Mouse (Mus musculus) cerebellum, adult 11-12 months (tissue): ENCODE data around the gene Aco2.
A peak's percentile ranks its signal among the peaks of the same experiment; 100 is the strongest.

Experiments used
- DNase-seq: peaks from one replicate; pipeline ENCODE4 v3.0.0; 2022

Gene Aco2

DNA sequence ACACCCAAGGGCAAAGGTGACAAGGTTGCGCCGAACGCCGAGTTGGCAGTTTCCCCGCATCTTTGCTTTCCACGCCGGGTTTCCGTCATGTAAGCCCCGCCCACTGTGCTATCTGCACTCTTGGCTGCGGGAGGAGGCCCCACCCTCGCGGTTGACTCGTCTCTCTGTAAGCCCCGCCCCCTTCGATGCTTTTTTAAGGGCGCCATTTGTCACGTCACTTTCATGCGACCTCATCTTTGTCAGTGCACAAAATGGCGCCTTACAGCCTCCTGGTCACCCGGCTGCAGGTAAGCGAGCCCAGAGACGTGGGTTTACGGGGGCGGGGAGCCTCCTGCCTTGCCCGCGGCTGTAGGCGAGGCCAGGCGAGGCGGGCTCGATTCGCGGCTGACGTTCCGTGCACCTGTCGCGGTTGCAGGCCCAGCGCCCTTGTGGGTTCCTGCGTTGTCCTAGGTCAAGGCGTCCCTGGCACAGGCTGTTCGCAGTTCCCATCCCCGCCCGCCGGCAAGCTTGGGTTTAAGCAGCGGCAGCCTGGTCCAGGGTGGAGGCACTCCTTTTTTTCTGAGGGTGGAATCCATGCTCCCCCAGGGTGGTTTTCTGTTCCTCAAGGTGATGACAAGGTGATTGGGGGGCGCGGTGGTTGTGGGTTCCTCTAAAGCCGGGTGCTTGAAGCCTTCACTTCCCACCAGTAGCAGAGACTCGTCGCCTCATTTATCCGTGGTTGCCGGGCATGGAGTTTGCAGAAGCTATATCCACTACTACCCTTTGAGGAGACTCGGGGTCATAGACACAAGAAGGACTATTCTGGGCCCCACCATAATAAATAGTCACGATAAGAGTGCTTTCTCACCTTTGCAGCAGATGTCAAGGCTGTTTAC lies at the start of gene Aco2:
Gene Aco2 (plus strand): TSS at position 48 of the 875 bp plus-strand sequence.
- peak; percentile 99 for DNase-seq

DNA sequence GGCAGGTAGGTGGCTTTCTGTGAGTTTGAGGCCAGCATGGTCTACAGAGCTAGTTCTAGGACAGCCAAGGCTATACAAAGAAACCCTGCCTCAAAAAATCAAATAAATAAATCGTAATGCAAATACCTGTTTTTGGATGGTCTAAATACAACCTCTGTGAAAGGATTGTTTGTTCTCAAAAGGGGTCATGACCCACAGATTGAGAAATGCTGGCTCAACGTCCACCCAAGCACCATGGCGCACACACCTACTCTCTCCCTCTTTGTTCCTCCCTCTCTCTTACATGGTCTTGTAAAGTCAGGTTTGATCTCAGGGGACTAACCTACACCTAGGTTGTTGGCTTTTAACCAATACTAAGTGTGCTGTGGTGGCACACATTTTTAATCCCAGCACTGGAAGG lies 49.5 kb upstream of the Aco2 start:
- no peak for DNase-seq

DNA sequence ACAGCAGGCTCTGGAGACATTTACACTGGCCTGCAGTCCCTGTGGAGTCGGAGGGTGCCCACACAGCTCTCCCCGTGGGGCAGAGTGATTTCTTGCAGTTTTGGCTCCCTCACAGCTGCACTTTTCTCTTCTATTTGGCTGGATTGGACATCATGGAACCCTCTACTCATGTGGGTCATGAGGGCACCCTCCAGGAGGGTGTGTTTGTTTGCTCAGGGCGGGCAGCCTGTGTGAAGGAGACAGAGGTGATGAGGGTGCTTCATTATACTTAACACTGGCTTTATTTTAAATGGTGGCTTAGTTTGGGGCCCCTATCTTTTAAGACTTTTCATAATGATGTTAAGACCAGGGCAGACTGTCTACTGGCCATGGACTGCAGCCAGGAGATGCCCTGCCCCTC lies 47.3 kb upstream of the Aco2 start:
- DNase-seq = no peak

DNA sequence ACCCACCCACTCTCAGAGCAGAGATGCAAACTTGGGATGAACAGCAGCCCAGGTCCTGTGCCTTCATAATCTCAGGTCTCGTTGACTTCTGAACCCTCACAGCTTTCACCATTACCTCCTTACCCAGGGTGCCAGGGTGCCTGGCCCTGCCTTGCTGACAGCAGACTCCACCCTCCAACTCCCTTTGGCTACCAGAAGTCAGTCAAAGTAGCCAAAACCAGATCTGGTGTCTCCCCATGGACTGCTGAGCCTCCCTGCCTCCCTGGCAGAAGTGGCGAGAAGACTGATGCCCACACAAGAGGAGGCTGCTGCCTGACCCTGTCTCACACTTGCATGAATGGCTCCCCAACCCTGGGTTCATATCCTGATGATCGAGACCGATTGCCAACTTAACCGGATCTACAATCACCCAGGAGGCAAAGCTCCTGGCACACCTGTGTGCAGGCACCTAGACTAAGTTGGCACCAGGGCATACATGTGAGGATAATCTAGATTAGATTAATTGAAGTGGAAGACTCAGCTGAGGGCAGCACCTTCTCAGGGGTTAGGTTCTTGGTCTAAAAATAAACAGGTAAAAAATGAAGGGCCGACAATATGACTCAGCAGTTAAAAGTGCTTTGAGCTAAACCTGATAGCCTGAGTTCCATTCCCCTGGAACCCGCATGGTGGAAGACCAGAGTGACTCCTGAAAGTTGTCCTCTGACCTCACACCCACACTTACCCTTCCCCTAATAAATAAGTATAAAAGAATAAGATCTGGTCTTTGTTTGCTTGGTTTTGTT lies 43.5 kb upstream of the Aco2 start:
- no peak for DNase-seq

DNA sequence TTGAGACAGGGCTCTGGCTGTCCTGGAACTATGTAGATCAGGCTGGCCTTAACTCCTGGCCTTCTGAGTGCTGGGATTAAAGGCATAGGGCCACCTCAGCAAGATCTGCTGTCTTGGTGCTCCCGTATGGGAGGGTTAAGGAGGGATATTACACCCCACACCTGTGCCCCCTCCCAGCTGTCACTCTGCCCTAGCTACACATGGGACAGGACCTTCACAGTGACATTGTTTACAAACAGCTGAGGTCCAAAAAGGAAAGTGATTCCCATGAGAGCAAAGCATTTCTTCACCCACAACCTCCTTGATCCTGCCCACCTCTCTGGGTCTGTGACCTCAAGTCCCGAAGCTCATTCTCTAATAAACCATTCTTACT lies 42.9 kb upstream of the Aco2 start:
- DNase-seq = no peak

DNA sequence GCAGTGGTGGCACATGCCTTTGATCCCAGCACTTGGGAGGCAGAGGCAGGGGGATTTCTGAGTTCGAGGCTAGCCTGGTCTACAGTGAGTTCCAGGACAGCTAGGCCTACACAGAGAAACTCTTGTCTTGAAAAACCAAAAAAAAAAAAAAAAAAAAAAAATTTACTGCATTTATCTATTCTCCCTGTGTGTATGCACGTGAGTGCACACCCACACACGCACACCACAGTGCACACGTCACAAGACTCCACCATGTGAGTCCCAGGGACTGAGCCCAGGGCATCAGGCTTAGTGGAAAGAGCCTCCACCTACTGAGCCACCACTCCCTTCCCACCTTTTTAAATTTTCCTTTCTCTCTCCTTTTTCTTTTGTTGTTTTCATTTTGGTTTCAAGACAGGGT lies 41.6 kb upstream of the Aco2 start:
- no peak for DNase-seq

DNA sequence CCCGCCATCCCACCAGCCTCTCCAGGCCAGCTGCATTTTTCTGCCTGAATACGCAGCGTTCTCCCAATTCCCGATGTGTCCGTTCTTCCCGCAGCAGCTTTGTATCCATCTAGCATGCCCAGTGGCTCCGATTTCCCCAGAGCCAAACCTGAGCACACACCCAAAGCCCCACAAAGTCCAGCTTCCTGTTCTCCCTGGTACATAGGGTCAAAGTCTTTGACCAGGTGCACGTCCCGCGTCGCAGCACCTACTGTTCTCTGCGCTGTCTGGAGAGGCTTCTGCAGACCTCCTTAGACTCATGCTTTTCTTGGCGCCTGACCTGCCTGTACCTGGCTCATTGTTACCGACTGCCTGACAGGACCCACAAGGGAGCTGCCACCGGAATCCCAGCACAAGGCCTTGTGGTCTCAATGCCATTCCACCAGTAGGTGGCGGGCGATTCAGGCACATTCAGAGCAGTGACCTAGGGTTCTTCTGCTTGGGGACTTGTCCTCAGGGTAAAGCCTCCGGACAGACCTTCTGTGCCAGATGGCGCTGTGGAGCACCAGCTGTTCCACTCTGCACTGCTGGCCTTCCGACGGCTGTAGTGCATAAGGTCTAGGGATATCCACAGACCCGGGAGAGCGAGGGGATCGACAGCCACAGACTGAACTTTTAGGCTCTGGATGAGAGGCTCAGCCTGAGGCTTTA lies 40.8 kb upstream of the Aco2 start:
- DNase-seq = peak; percentile 94

DNA sequence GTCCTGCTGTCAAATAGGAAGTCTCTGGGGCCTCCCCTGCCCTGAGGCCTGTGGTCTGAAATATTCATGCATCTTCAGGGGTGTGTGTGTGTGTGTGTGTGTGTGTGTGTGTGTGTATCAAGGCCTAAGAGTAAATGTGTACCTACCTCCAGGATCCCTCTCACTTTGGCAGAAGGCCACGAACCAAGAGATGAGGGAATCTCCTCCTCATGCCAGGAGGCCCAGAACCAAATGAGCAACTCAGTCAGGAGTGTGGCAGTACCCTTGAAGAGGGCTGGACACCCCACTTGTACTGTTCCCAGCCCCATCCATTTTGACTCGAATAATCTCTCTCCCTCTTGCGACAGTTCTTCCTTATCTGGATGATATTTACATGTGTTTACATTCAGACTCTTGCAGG lies 39.9 kb upstream of the Aco2 start:
- peak; percentile 66 for DNase-seq

DNA sequence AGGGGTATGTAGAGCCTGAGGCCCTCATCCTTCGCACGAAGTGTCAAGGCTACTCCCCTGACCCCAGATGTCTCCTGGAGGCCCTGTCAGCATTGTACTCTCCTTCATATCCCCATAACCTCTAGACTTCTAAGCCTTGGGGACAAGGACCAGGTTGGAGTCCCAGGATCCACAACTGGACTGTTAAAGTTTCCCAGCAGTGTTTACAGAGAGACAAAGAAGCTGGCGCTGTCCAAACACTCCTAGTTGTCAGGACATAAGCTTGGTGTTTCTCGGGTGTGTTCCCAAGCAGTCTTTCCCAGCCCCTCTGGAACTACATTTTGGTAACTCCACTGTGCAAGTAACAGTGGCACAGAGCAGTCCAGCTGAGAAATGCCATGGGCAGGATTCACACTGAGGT lies 38.6 kb upstream of the Aco2 start:
- no peak for DNase-seq

DNA sequence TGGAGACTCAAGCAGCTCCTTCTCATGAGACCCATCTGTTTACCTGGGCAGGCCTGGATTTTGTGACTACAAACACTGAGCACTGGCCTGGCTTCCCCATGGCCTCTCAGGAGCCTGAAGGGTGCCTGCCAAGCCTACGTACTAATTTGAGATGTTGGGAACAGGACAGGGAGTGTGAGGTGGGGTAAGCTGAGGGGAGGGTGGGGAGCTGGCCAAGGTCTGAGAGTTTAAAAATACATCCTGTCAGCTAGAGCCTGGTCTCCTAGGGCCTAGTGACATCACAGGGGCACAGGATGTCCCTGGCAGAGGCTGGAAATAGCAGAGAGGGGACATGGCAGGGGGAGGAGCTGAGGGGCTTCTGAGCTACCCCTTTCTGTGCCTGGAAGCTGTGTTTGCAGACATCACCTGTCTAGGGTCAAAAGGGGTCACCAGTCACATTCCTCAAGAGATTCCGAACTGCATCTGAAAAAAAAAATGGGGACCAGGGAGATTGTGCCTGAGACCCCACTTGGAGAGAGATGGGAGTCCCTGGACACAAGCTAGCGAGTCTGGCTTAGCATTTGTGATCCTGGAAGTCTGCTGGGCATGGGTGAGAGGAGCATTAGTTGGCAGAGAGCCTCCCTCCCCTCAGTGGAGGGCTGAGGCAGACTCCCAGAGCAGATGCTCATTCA lies 37.8 kb upstream of the Aco2 start:
- peak; percentile 72 for DNase-seq

DNA sequence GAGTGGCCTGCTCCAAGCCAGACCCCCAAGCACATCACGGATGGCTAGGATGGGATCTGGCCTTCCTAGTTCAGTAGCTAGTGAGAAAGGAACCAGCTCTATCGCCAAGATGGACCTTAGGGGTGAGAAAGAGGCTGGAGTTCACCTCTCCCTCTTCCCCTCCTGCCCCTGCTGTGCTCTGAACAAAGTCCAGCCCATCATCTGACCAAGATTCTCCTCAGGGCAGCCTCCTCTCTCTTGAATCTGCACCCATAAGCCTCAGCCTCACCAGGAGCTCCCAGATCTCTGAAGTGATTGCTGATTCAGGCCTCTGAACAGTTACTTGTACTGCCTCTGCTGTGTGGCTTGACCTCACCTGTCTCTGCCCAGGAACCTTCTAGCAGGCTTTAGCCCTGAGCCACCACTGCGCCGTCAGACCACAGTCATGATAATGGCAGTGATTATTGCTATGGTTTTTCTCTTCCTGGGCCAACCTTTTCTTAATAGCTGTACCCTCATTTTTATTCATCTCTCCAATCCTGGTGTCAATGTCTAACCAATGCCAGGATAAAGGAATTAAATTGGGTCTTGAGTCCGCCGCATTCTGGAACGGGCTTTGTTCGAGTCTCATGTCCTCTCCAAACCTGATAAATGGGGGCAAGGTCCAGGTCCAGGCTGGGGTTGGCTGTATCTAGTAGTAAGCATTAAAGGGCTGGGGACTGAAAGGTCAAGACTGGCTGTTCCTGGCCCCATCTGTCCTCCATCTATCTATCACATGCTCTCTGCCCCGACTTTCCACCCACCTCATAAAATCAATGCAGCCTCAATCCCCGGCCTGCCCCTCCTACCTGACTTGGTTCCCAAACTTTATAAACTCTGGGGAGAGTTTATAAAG lies 36.9 kb upstream of the Aco2 start:
- DNase-seq = peak; percentile 52

DNA sequence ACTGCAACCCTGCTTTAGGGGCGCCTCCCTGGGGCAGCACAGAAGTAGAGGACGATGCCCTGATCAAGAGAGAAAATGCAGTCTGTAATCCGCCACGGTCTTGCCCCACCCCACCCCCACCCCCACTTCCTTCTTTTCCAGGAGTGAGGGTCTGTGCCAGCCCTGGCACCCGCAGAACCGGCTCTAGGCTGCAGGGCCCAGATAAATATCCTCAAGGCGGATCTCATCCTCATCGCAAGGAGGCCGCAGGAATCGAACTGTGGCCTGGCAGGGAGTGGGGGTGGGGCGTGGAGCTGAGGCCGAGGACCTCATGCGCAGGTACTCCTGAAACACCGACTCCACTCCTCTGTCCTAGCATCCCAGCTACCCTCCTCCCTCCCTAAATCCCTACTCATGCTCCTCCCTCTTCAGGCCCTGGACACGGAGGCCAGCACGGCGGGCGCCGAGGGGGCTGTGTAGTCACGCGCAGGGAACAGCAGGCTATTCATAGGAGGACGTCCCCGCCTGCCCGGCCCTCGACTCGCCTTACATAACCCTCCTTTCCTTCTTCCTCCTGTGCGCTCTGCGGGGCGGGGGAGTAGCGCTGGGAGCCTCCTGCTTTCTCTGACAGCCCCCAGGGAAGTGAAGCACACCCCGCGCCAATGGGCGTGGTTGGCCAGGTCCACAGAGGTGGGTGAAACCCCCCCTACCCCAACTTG lies 35.8 kb upstream of the Aco2 start:
- peak; percentile 96 for DNase-seq

DNA sequence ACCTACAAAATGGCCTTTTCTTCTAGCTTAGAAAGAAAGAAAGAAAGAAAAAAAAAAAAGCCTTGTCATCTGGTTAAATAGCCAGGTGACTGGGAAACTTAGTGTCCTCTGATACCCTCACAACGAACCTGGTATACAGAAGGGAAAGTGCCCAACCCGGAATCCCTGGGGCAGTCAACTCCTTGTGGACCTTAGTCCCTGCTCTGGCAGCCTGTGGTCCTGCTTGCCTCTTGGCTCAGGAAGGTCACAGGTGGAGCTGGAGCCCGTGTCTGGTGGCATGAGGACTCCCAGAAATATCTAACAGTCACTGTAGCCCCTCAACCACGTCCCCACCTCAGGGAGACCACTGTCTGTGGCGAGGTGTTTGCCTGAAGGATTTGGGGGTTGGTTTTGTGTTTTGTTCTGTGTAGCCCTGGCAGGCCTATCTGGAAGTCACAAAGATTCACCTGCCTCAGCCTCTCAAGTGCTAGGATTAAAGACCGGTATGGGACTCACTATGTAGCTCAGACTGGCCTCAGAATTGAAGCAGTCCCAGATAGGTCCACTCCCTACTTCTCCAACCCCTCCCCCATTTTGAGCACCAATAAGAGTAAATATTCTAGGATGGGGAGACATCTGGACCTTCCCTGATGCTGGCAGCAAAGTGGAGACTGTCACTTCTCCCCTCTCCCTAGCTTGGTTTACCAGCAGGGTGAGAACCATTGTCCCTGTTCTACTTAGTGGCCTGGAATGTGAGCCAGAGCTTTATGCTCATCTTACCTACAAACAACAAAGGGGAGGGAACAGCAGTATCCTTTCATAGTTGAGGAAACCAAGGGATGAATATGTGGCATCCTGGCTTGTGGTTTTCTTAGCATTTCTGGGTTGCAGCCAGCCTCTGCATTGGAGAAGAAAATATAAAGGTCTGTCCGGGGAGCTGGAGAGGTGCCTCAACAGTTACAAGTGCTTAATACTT lies 34.9 kb upstream of the Aco2 start:
- DNase-seq = no peak

DNA sequence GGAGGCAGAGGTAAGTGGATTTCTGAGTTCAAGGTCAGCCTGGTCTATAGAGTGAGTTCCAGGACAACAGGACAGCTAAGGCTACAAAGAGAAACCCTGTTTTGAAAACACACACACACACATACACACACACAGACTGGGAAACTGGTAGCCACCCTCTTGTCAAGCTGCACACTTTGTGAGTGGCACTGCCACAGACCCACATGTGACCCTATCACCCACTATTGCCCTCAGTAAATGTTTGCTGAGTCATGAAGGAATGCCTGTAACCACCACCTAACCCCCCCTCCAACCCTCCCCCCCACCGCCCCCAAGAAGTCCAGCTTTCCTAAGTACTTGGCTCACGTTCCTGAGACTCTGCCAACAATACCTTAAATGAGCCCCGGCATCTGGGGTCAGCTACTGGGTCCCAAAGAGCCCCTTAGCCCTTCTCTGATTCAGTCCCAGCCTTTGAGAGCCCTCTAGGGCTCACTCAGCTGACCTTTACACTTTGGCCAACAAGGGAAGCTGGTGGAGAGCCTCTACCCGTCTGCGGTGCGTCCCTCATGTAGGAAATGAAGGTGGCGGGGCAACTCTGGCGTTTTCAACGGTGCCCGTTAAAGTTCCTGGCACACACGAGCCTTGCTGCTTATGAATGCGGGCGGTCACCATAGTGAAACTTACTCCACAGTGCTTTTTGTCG lies 33.4 kb upstream of the Aco2 start:
- DNase-seq = no peak

DNA sequence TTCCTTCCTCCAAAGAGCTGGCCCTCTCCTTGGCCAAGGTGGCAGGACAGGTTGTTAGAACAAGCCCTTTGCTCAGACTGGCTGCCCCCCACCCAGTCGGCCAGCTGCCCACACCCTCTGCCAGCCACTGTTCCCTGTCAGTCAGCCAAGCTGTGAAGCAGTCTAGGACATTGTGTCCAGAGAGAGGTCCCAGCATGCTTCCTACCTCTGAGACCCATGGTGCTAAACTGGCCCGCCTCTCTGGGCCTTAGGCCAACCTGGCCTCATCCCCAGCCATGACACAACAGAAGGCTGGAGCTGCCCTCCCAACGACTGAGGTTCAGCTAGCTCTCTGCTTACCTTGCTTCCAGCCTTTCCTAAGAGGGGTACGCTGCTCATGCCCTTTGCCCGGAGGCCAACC lies 32.5 kb upstream of the Aco2 start:
- DNase-seq = peak; percentile 99

DNA sequence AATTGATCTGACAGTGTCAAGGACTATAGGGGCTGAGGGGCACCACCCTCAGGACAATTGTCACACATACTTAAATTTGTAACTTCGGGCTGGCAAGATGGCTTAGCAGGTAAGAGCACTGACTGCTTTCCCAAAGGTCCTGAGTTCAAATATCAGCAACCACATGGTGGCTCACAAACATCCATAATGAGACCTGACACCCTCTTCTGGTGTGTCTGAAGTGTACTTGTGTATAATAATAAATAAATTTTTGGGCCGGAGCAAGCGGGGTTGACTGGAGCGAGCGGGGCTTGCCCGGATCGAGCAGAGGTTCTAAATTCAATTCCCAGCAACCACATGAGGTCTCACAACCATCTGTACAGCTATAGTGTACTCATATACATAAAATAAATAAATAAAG lies 31.8 kb upstream of the Aco2 start:
- peak; percentile 56 for DNase-seq

DNA sequence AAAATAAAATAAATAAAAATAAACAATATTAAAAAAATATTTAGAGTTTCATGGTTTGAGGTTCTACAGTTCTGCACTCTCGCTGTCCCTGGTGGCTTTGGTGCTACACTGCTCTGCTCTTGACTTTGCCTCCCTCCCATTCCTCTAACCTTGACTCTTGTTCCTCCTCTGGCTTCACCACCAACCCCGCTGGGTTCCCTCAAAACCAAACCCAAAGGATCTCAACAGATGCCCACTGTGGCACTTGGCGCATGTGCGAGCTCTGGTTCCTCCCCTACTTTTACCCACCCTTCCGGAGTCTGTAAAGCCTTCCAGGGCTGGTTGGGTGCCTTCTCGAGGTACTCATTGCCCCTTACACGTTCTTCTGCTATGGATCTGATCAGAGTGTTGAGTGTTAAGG lies 29.8 kb upstream of the Aco2 start:
- DNase-seq = peak; percentile 51

DNA sequence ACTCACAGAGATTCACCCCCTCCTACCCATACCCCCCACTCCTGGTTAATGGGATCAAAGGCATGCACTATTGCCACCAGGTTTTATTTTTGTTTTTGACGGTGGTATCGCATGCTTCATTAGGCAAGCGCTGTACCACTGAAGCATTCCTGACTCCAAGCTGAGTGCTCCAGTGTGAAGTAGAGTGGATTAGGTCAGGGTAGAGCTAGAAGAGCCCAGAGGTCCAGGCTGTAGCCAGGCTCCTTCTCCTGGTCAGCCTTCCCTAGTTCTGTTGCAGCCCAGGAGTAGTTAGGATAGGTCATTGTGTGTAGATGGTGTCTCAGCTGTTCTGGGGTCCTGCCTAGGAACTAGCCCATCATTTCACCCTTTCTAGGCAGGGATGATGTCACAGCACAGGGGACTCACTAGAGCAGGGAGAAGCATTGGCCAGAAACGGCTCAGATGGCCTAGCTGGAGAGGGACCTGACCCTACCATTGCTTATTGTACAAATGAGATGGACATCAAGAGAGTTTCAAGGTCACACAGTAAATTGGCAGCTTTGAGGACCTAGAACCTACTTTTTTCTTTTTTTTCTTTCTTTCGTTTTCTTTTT lies 27.0 kb upstream of the Aco2 start:
- DNase-seq = peak; percentile 23

DNA sequence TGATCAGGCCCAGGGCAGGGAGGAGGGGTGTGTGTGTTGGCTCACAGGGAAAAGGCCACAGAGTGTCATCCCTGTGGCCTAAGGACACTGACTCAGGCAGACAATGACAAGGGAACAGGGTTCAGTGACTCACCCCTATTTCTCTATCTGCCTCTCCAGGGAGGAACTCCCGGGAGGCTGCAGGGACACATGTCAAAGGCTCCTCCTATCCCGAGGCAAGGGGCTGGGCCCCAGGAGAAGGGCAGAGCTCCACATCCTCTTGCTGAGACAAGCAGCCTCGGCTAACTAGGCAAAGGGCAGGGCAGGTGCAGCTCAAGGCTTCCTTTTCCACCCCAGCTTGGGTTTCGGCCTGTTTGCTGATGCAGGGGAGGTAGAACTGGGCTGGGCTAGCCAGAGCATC lies 26.4 kb upstream of the Aco2 start:
- DNase-seq = peak; percentile 42
